Mouse (Mus musculus) thymus, adult 18-20 months (tissue): ENCODE results near the gene Nfu1.

ENCODE experiments used
- DNase-seq, 2 experiments: peaks; one replicate each; pipeline ENCODE4 v3.0.0; 2022; ENCODE audit warnings: mixed read lengths in 2 of 2

Gene Nfu1

DNA sequence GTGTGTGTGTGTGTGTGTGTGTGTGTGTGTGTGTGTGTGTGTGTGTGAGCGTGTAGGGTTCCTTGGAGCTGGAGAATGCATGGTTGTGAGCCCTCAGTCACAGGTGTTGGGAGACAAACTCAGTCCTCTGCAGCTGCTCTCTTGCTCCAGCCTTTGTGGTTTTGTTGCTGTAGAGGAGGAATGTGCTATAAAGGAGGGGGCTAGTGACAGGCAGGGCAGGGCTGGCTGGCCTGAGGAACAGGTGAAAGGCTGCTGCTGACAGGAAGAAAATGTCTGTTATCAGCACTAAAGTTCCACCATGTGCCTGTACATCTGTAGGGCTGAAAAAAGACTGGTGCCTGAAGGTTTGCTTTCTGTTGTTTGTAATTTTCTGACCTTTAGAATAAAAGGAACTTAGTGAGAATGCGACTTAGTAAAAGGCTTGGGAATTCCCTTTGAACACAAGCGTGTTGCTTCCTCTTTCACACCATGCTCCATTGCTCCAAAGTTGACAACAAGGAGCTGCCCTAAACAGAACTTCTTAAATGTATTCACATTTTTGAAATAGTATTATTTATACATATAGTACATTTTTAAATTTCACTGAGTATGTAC is 66.2 kb downstream of the Nfu1 start:
- peak; percentile 46 to 67 for DNase-seq
